Mouse (Mus musculus): ENCODE data around the gene Csrnp3. TPM values are rescaled to one million over a fixed set of nuclear protein-coding genes. Genes with fewer than 3 reads are reported as not detected.

The Csrnp3 gene
- polyA plus RNA-seq, 2 experiments, result 2.8 to 3.6 TPM

GRCm38 (mm10) chr2:65968810-65969209 lies 123.2 kb downstream of the Csrnp3 start:
- H3K36me3 ChIP-seq (ENCODE audit: control insufficient read depth, insufficient read depth, low read length), result no peaks in the 10 kb centered on the region
- ATAC-seq (ENCODE audit: low FRiP score, low read depth), result no peak
- no peak overlapping the region for H3K4me2 ChIP-seq (replicated peaks; ENCODE audit: low read depth, low read length, severe bottlenecking)
- no peak overlapping the region for H3K27ac ChIP-seq (replicated peaks; ENCODE audit: low read depth, low read length)
- no peak overlapping the region for H3K9ac ChIP-seq (ENCODE audit: low read depth, low read length, severe bottlenecking)
- H3K4me1 ChIP-seq (ENCODE audit: control insufficient read depth, insufficient read depth, low read length), result no peaks in the 10 kb centered on the region
- no peaks in the 10 kb centered on the region for H3K27me3 ChIP-seq (ENCODE audit: control insufficient read depth, insufficient read depth, low read length)
- no peak overlapping the region for H3K4me3 ChIP-seq (replicated peaks; ENCODE audit: low read length)
- WGBS, result 88% methylated on average over 4 of the region's 4 CpGs
- no peak for DNase-seq (ENCODE audit: low spot score)
- 0 out of 2 replicates have a peak, but pooled peaks cover 4% of the 10 kb centered on the region for H3K9me3 ChIP-seq (ENCODE audit: control insufficient read depth, low read length)
- TF ChIP-seq POLR2A (IDR thresholded peaks at IDR 0.05; ENCODE audit: borderline replicate concordance, extremely low read depth, insufficient read depth, insufficient read length), result no peak

GRCm38 (mm10) chr2:65973907-65974306 lies 128.3 kb downstream of the Csrnp3 start:
- Histone ChIP-seq H3K4me3 (replicated peaks; ENCODE audit: low read length) (no peak overlapping the region), H3K36me3 (ENCODE audit: control insufficient read depth, insufficient read depth, low read length) (no peaks in the 10 kb centered on the region), H3K27ac (replicated peaks; ENCODE audit: low read depth, low read length) (no peak overlapping the region; the same call in 1 of the 2 replicates), H3K4me2 (replicated peaks; ENCODE audit: low read depth, low read length, severe bottlenecking) (no peak overlapping the region), H3K27me3 (ENCODE audit: control insufficient read depth, insufficient read depth, low read length) (no peaks in the 10 kb centered on the region), H3K4me1 (ENCODE audit: control insufficient read depth, insufficient read depth, low read length) (no peaks in the 10 kb centered on the region; the same call in 1 of the 2 replicates), H3K9ac (ENCODE audit: low read depth, low read length, severe bottlenecking) (no peak overlapping the region), H3K9me3 (ENCODE audit: control insufficient read depth, low read length) (0 out of 2 replicates have a peak, but pooled peaks cover 4% of the 10 kb centered on the region)
- DNase-seq (ENCODE audit: low spot score) (no peak), ATAC-seq (ENCODE audit: low FRiP score, low read depth) (no peak)
- 32% methylated on average over 4 of the region's 4 CpGs for WGBS
- no peak for TF ChIP-seq POLR2A (IDR thresholded peaks at IDR 0.05; ENCODE audit: borderline replicate concordance, extremely low read depth, insufficient read depth, insufficient read length)

GRCm38 (mm10) chr2:65975383-65975782 lies 129.8 kb downstream of the Csrnp3 start:
- H3K9me3 ChIP-seq (ENCODE audit: control insufficient read depth, low read length), result 0 out of 2 replicates have a peak, but pooled peaks cover 4% of the 10 kb centered on the region
- H3K27me3 ChIP-seq (ENCODE audit: control insufficient read depth, insufficient read depth, low read length), result no peaks in the 10 kb centered on the region
- no peaks in the 10 kb centered on the region for H3K36me3 ChIP-seq (ENCODE audit: control insufficient read depth, insufficient read depth, low read length)
- H3K4me2 ChIP-seq (replicated peaks; ENCODE audit: low read depth, low read length, severe bottlenecking), result no peak overlapping the region
- H3K9ac ChIP-seq (ENCODE audit: low read depth, low read length, severe bottlenecking), result no peak overlapping the region
- 34% methylated on average over 5 of the region's 5 CpGs for WGBS
- no peak overlapping the region for H3K27ac ChIP-seq (replicated peaks; ENCODE audit: low read depth, low read length)
- no peak overlapping the region for H3K4me3 ChIP-seq (replicated peaks; ENCODE audit: low read length)
- peaks cover 14% of the 10 kb centered on the region for H3K4me1 ChIP-seq (ENCODE audit: control insufficient read depth, insufficient read depth, low read length)
- ATAC-seq (ENCODE audit: low FRiP score, low read depth) (no peak), DNase-seq (ENCODE audit: low spot score) (no peak)
- TF ChIP-seq POLR2A (IDR thresholded peaks at IDR 0.05; ENCODE audit: borderline replicate concordance, extremely low read depth, insufficient read depth, insufficient read length), result no peak

- DNase-seq (ENCODE audit: low spot score) (peak; percentile 67), ATAC-seq (ENCODE audit: low FRiP score, low read depth) (peak; percentile 62)
- H3K27ac ChIP-seq (replicated peaks; ENCODE audit: low read depth, low read length), result no peak overlapping the region; the same call in 1 of the 2 replicates
- H3K4me2 ChIP-seq (replicated peaks; ENCODE audit: low read depth, low read length, severe bottlenecking), result peak overlapping the region; percentile 33
- H3K9me3 ChIP-seq (ENCODE audit: control insufficient read depth, low read length), result no peaks in the 10 kb centered on the region
- H3K36me3 ChIP-seq (ENCODE audit: control insufficient read depth, insufficient read depth, low read length), result no peaks in the 10 kb centered on the region
- H3K4me1 ChIP-seq (ENCODE audit: control insufficient read depth, insufficient read depth, low read length), result peaks cover 27% of the 10 kb centered on the region
- H3K4me3 ChIP-seq (replicated peaks; ENCODE audit: low read length), result no peak overlapping the region
- TF ChIP-seq POLR2A (IDR thresholded peaks at IDR 0.05; ENCODE audit: borderline replicate concordance, extremely low read depth, insufficient read depth, insufficient read length), result no peak
- H3K9ac ChIP-seq (ENCODE audit: low read depth, low read length, severe bottlenecking), result no peak overlapping the region
- no peaks in the 10 kb centered on the region for H3K27me3 ChIP-seq (ENCODE audit: control insufficient read depth, insufficient read depth, low read length)
- 27% methylated on average over 17 of the region's 17 CpGs for WGBS
Observed at GRCm38 (mm10) chr2:65979338-65980053, 133.9 kb downstream of the Csrnp3 start.

- H3K4me2 ChIP-seq (replicated peaks; ENCODE audit: low read depth, low read length, severe bottlenecking), result no peak overlapping the region
- DNase-seq (ENCODE audit: low spot score), result no peak
- no peak for TF ChIP-seq POLR2A (IDR thresholded peaks at IDR 0.05; ENCODE audit: borderline replicate concordance, extremely low read depth, insufficient read depth, insufficient read length)
Observed at GRCm38 (mm10) chr2:65981470-65981869, 135.9 kb downstream of the Csrnp3 start.

More at GRCm38 (mm10) chr2:65981470-65981869, 135.9 kb downstream of the Csrnp3 start:
- Histone ChIP-seq H3K4me3 (replicated peaks; ENCODE audit: low read length) (no peak overlapping the region), H3K27ac (replicated peaks; ENCODE audit: low read depth, low read length) (no peak overlapping the region), H3K27me3 (ENCODE audit: control insufficient read depth, insufficient read depth, low read length) (no peaks in the 10 kb centered on the region), H3K36me3 (ENCODE audit: control insufficient read depth, insufficient read depth, low read length) (no peaks in the 10 kb centered on the region), H3K4me1 (ENCODE audit: control insufficient read depth, insufficient read depth, low read length) (peaks cover 27% of the 10 kb centered on the region), H3K9ac (ENCODE audit: low read depth, low read length, severe bottlenecking) (no peak overlapping the region), H3K9me3 (ENCODE audit: control insufficient read depth, low read length) (no peaks in the 10 kb centered on the region)
- ATAC-seq (ENCODE audit: low FRiP score, low read depth), result no peak
- WGBS, result 53% methylated on average over 6 of the region's 6 CpGs

Measured in limb, embryonic 14.5 days (tissue).